Mouse (Mus musculus) midbrain, embryonic 12.5 days (tissue): ENCODE measurements around the gene Dclk1. TPM values are rescaled to one million over a fixed set of nuclear protein-coding genes. Genes with fewer than 3 reads are reported as not detected.

Experiments
- ATAC-seq: fragments of 200-750 bp; cut with Nextera tagmentation; 2 replicates; pipeline ENCODE4 v1.8.0; 2017; ENCODE audit warnings: low read depth, moderate TSS enrichment, moderate library complexity; ENCODE audit not compliant: low FRiP score
- H3K27ac ChIP-seq: fragments of 300-500 bp; sonication (generic); replicated peaks from 2 replicates; pipeline ENCODE4 v1.5.1; 2016; ENCODE audit warnings: mild to moderate bottlenecking
- H3K27me3 ChIP-seq: fragments of 300-500 bp; sonication (generic); 2 replicates; pipeline ENCODE4 v1.6.1; 2016; ENCODE audit warnings: mild to moderate bottlenecking
- H3K36me3 ChIP-seq: fragments of 300-500 bp; sonication (generic); 2 replicates; pipeline ENCODE4 v1.6.1; 2016
- H3K4me1 ChIP-seq: fragments of 300-500 bp; sonication (generic); 2 replicates; pipeline ENCODE4 v1.6.1; 2016
- H3K4me2 ChIP-seq: fragments of 300-500 bp; sonication (generic); replicated peaks from 2 replicates; pipeline ENCODE4 v1.6.1; 2016; ENCODE audit warnings: mild to moderate bottlenecking, moderate library complexity
- H3K4me3 ChIP-seq: fragments of 300-500 bp; sonication (generic); 2 replicates; pipeline ENCODE4 v1.5.1; 2016; ENCODE audit warnings: mild to moderate bottlenecking
- H3K9ac ChIP-seq: fragments of 300-500 bp; sonication (generic); replicated peaks from 2 replicates; pipeline ENCODE4 v1.6.1; 2016; ENCODE audit warnings: mild to moderate bottlenecking, moderate library complexity
- H3K9me3 ChIP-seq: fragments of 300-500 bp; sonication (generic); 2 replicates; pipeline ENCODE4 v1.6.1; 2016; ENCODE audit warnings: mild to moderate bottlenecking
- WGBS: fragments of 180-500 bp; shearing (Covaris S2); methylation state at CpG from one replicate; pipeline ENCODE4 v1.1.7; 2016; 5-methylcytosine and 5-hydroxymethylcytosine counted together
- polyA plus RNA-seq: library from polyadenylated mRNA; unstranded; fragments of >200 nt; fragmentation: Nextera tagmentation; extraction: Ambion mirVana; gene quantifications from 2 replicates; pipeline ENCODE4 v1.2.1, GENCODE M21; 2016

Dclk1 gene
- polyA plus RNA-seq, 1 experiment from 2014 or later: 165 TPM

DNA sequence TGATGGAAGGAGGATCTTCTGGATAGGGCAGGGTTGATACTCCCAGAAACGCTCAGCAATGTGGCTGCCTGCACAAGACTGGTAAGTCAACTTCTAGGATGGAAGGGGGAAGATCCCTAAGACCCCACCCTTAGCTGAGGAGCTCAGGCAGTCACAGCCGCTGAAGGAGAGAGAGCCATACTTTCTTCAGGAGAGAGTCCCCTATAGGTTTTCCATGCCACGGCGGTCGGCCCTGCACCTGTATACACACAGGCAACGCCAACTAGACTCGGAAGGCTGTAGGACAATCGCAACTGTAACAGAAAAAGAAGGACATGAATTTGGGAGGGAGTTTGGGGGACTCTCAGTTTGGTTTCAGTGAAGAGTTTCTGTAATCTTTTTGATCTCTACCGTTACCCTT is 310.9 kb downstream of the Dclk1 start:
- Histone ChIP-seq H3K27ac (no peak overlapping the region), H3K4me1 (no peaks in the 10 kb centered on the region), H3K4me3 (no peak overlapping the region), H3K27me3 (no peaks in the 10 kb centered on the region), H3K4me2 (no peak overlapping the region), H3K36me3 (no peaks in the 10 kb centered on the region), H3K9ac (no peak overlapping the region), H3K9me3 (no peaks in the 10 kb centered on the region)
- ATAC-seq: no peak
- 92% methylated on average over 9 of the region's 9 CpGs for WGBS

DNA sequence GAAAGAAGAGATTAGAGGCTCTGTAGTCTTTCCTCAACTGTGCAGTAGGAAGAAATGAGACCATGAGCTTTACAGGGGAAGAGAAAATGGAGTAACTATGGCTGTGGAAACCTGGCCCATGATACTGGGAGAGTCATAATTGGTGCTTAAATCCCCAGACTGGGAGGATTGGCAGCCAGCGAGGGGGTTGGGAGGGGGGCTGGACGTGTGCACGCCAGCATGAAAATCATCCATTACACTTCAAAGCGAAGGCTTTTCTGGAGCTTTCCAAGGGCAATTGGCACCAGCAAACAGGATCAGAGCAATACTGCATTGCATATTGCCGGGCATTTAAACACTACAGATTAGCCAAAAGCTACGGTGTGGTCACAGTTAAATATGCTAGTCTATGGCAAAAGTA is 313.7 kb downstream of the Dclk1 start:
- Histone ChIP-seq H3K27ac (no peak overlapping the region), H3K4me2 (no peak overlapping the region), H3K9ac (no peak overlapping the region), H3K36me3 (no peaks in the 10 kb centered on the region), H3K27me3 (no peaks in the 10 kb centered on the region), H3K4me1 (no peaks in the 10 kb centered on the region), H3K4me3 (no peak overlapping the region), H3K9me3 (no peaks in the 10 kb centered on the region)
- WGBS: 79% methylated on average over 6 of the region's 6 CpGs
- ATAC-seq: no peak

DNA sequence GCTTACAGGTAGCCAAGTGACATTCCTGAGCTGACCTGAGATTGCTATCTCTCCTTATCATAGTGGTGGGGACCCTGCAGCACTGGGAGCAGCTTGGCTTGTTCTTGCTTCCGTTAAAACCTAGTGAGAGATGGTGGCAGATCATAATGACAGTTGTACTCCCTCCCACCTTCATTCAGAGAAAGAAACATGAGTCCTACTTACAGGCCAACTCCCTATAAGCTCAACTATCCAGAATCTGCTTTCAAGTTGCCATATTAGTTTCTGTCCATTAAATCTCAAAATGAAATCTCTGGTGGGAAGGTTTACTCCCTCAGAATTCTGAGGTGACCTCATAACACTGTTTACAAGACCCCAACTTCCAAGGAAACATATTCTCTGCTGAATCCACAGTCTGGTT is 316.4 kb downstream of the Dclk1 start:
- H3K4me3 ChIP-seq: no peak overlapping the region
- no peaks in the 10 kb centered on the region for H3K4me1 ChIP-seq
- no peaks in the 10 kb centered on the region for H3K27me3 ChIP-seq
- no peaks in the 10 kb centered on the region for H3K36me3 ChIP-seq
- no peak overlapping the region for H3K9ac ChIP-seq
- H3K4me2 ChIP-seq: no peak overlapping the region
- H3K9me3 ChIP-seq: no peaks in the 10 kb centered on the region
- H3K27ac ChIP-seq: no peak overlapping the region
- WGBS: 86% methylated on average over 1 of the region's 1 CpGs
- no peak for ATAC-seq

GRCm38 (mm10) chr3:55567476-55567875 is 325.3 kb downstream of the Dclk1 start:
- no peaks in the 10 kb centered on the region for H3K36me3 ChIP-seq
- no peaks in the 10 kb centered on the region for H3K9me3 ChIP-seq
- no peak overlapping the region for H3K27ac ChIP-seq
- no peak overlapping the region for H3K4me3 ChIP-seq
- no peak overlapping the region for H3K9ac ChIP-seq
- ATAC-seq: no peak
- no peak overlapping the region for H3K4me2 ChIP-seq
- H3K4me1 ChIP-seq: peaks cover 16% of the 10 kb centered on the region
- no peaks in the 10 kb centered on the region for H3K27me3 ChIP-seq
- WGBS: 94% methylated on average over 3 of the region's 3 CpGs

DNA sequence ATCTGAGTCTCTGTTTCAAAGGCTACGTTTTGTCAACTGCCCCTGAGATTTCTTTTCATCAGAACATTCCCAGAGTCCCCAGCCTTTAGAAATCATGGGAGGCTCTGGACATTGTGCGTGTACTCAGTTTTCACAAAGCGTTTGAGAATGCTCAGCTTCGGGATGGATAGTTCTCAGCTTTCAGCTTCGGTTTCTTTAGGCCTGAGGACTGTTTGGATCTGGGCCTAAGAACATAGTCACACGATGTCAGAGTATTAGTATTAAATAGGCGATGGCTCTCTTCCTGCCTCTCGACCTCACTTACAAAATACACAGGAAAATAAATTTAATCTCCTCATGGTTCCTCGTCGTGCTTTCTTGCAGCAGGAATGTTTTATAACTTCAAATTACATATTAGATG is 327.4 kb downstream of the Dclk1 start:
- Histone ChIP-seq H3K9ac (no peak overlapping the region), H3K4me1 (peaks cover 16% of the 10 kb centered on the region), H3K9me3 (no peaks in the 10 kb centered on the region), H3K4me2 (no peak overlapping the region), H3K36me3 (no peaks in the 10 kb centered on the region), H3K4me3 (no peak overlapping the region), H3K27ac (no peak overlapping the region), H3K27me3 (no peaks in the 10 kb centered on the region)
- no peak for ATAC-seq
- 74% methylated on average over 10 of the region's 10 CpGs for WGBS

DNA sequence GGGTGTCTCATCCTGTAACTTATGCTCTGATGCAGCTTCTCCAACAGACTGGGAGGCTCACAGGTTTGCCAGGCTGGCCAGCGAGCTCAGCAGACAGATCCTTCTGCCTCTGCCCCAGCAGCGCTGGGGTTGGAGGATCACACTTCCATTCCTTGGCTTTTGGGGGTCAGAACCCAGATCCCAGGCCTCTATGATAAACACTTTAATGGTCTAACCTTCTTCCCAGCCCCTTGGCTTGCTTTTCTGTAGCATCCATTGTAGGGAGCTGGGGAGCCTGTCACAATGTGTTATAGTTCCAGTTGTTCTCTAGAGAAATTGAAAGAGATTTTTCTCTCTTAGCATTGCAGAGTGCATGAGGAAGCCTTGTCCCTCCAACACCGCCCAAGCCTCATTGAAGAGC is 328.9 kb downstream of the Dclk1 start:
- Histone ChIP-seq H3K9me3 (no peaks in the 10 kb centered on the region), H3K4me1 (peaks cover 16% of the 10 kb centered on the region), H3K4me2 (no peak overlapping the region), H3K36me3 (no peaks in the 10 kb centered on the region), H3K9ac (no peak overlapping the region), H3K27me3 (no peaks in the 10 kb centered on the region), H3K27ac (peak overlapping the region; percentile 31; the same call in 1 of the 2 replicates), H3K4me3 (no peak overlapping the region)
- ATAC-seq: no peak
- WGBS: 83% methylated on average over 3 of the region's 3 CpGs

DNA sequence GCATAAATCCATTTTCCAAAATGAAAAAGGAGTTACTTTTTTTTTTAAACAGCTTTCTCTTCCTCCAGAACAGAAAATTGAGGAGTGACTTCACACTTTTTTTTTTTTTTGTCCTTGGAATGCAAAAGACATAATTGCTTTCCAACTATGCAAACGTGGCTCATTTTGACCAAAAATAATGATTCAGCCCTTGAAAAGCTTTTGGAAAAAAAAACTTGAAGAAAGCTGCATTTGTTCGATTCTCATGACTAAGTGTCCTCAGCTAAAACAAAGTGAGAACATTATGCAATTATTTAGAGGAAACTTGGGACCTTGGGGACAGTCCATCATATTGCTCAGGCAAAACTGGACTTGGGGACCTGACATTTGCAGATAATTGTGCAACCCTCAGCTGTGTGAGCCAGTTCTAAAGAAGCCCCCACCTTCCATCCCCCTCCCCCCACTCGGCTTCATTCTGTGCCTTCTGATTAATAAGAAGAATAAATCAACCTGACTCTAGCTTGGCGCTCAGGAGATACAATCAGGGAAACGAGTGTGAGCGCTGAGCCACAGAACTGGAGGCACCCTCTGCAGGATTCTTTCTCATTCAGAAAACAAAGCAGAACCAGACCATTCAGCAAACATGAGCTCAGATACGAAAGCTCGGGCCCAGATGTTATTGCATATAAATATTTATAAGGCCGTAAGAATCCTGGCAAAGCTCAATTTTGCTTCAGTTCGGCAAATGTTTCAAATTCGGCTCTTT is 329.6 kb downstream of the Dclk1 start:
- Histone ChIP-seq H3K9ac (no peak overlapping the region), H3K27me3 (no peaks in the 10 kb centered on the region), H3K4me1 (peaks cover 16% of the 10 kb centered on the region), H3K9me3 (no peaks in the 10 kb centered on the region), H3K27ac (peak overlapping the region; percentile 72), H3K4me3 (no peak overlapping the region), H3K4me2 (no peak overlapping the region), H3K36me3 (no peaks in the 10 kb centered on the region)
- peak; percentile 47 for ATAC-seq
- WGBS: 39% methylated on average over 11 of the region's 11 CpGs

- Histone ChIP-seq H3K4me2 (no peak overlapping the region), H3K9me3 (no peaks in the 10 kb centered on the region), H3K36me3 (no peaks in the 10 kb centered on the region), H3K4me1 (peaks cover 16% of the 10 kb centered on the region), H3K4me3 (no peak overlapping the region), H3K9ac (no peak overlapping the region), H3K27ac (peak overlapping the region; percentile 72), H3K27me3 (no peaks in the 10 kb centered on the region)
- no peak for ATAC-seq
- 68% methylated on average over 4 of the region's 4 CpGs for WGBS
These were observed 330.1 kb downstream of the Dclk1 start for GRCm38 (mm10) chr3:55572297-55572681.

GRCm38 (mm10) chr3:55574003-55574402 is 331.8 kb downstream of the Dclk1 start:
- Histone ChIP-seq H3K4me2 (no peak overlapping the region), H3K9me3 (no peaks in the 10 kb centered on the region), H3K27ac (no peak overlapping the region), H3K27me3 (no peaks in the 10 kb centered on the region), H3K4me3 (no peak overlapping the region), H3K9ac (no peak overlapping the region), H3K36me3 (no peaks in the 10 kb centered on the region), H3K4me1 (peaks cover 16% of the 10 kb centered on the region)
- 51% methylated on average over 4 of the region's 4 CpGs for WGBS
- no peak for ATAC-seq

DNA sequence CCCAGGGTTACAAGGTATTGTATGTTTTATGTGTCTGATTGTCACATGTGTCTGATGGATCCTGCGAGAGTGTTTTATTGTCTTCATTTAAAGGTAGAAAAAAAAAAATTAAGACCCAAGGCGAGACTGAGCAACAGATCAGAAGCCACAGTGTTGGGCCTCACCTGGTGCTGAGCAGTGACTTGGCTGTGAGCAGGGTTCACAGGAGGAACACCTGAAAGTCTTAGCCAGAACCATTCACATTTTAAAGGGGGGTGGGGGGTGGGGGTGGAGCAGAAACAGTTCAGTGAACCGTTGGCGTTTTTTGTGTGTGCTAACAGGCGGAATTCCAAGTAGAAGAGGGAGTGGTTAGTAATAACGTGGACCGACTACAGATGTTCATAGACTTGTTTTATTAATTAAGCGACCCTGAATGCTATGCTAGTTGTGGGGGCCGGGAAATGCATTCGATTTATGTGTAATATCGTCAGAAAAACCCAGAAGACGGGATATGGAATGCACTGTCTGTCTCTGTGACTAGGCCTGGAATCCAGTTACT is 345.3 kb downstream of the Dclk1 start:
- H3K27me3 ChIP-seq: no peaks in the 10 kb centered on the region
- H3K4me1 ChIP-seq: peaks cover 28% of the 10 kb centered on the region
- ATAC-seq: peak; percentile 23
- H3K36me3 ChIP-seq: no peaks in the 10 kb centered on the region
- no peaks in the 10 kb centered on the region for H3K9me3 ChIP-seq
- WGBS: 21% methylated on average over 12 of the region's 12 CpGs
- peak overlapping the region; percentile 19; the same call in 1 of the 2 replicates for H3K4me2 ChIP-seq
- H3K27ac ChIP-seq: peak overlapping the region; percentile 78
- no peak overlapping the region for H3K4me3 ChIP-seq
- H3K9ac ChIP-seq: no peak overlapping the region

DNA sequence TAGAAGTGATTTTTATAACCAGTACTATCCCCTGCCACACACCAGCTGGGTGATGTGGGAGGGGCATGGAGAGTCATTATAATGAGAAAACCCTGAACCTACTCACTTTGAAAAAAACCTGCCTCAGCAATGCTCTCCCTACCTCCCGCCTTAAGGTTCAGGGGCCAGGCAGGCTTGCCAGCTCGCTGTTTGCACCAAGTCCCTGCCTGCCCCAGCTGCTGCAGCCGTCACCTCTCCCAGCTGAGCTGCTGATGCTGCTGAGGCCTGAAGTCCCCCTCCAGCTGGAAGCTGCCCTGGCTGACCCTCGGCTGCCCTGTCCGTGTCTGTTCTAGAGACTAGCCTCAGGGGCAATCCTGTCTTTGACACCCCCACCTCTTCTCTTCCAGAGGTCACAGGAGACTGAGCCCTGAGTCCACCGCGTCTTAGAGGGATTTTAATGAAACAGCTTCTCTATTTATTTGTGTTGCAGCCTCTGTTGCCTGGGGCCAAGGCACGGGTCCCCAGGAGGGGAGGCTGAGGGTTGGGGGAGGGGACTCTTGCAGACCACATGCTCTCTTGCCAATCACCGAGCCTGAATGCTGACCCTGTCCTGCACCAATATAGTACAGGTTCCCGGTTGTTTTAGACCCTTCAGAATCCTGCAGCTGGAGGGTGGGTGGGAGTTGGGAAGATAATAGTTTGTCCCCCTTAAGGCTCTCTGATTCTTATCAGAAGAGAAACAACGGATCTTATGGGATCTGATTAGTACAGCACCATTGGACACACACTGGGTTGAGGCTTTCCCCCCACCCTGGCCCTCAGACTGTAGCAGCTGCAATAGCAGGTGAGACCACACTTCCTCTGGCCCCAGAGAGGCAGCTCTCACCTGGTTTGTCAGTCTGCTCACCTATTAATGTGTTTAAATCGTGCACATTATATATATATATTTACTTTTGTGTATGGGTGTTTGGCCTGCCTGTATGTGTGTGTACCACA is 346.1 kb downstream of the Dclk1 start:
- H3K9me3 ChIP-seq: no peaks in the 10 kb centered on the region
- H3K4me2 ChIP-seq: peak overlapping the region; percentile 19
- ATAC-seq: peak; percentile 90
- 10% methylated on average over 12 of the region's 12 CpGs for WGBS
- H3K4me3 ChIP-seq: no peak overlapping the region
- peak overlapping the region; percentile 78 for H3K27ac ChIP-seq
- no peaks in the 10 kb centered on the region for H3K27me3 ChIP-seq
- H3K9ac ChIP-seq: peak overlapping the region; percentile 26; the same call in 1 of the 2 replicates
- H3K36me3 ChIP-seq: no peaks in the 10 kb centered on the region
- H3K4me1 ChIP-seq: peaks cover 28% of the 10 kb centered on the region
